Comparison of ENCODE assay signal across 1 mouse cellular context in the genomic region with DNA sequence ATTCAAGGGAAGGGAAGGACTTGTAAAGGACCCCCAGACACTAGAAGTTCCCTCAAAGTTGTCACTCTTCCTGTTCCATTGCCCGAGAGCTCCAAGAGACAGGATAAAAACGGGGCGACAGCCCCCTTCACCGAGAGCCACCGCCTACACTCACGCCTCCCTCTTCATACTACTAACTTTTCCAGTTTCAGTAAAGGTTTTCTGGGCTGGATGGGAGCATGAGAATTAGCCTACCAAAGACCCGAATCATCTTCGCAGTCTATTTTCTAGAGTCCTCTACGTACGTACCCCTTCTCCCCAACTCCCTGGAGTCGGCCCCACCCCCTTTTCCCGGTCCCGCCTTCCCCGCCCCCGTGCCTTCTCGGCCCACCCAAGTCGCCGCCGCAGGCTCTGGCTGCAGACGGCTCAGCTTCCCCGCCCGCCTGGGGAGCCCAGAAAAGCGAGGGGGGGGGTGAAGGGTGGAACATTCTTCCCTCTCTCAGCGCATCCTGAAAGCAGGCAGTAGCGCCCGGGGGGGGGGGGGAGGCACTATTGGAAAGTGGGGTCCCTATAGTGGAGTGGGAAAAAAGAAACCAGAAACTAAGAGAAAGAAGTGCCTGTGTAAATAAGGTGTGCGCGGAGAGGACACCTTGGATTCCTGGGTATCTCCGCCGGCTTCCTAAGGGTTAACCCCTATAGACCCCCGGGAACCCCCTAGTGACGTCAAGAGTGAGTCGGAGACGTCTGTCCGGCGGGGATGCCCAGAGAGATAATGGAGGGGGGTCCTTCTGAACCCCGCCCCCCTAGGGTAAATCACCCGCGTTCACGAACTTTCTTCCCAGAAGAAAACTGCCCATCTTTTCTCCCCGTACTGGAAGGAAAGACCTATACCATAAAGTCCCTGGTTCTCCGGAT.
TF ChIP-seq lines count a peak whose summit lies in the region.

No protein-coding gene starts in this region.

TF ChIP-seq in CH12.LX, 34 proteins besides CTCF, POLR2A, EP300 and RAD21:
- no peak for TF ChIP-seq ELF1 (IDR thresholded peaks at IDR 0.05; ENCODE audit: low read depth, low read length)
- no peak for TF ChIP-seq UBTF (IDR thresholded peaks at IDR 0.05; ENCODE audit: low read depth, low read length)
- no peak for TF ChIP-seq SMC3 (IDR thresholded peaks at IDR 0.05; ENCODE audit: low read depth, low read length)
- no peak for TF ChIP-seq E2F4 (IDR thresholded peaks at IDR 0.05; ENCODE audit: insufficient replicate concordance, low read depth, low read length)
- TF ChIP-seq MYC (IDR thresholded peaks at IDR 0.05; ENCODE audit: low read depth, low read length) = no peak
- TF ChIP-seq PAX5 (IDR thresholded peaks at IDR 0.05; ENCODE audit: low read length) = no peak
- TF ChIP-seq USF1 (IDR thresholded peaks at IDR 0.05; ENCODE audit: low read depth, low read length) = no peak
- TF ChIP-seq MAFK (IDR thresholded peaks at IDR 0.05; ENCODE audit: insufficient replicate concordance, low read length) = no peak
- TF ChIP-seq POLR2AphosphoS2 (IDR thresholded peaks at IDR 0.05; ENCODE audit: low read depth, low read length) = no peak
- TF ChIP-seq TCF12 (IDR thresholded peaks at IDR 0.05; ENCODE audit: low read depth, low read length) = no peak
- no peak for TF ChIP-seq CHD1 (IDR thresholded peaks at IDR 0.05; ENCODE audit: low read depth, low read length)
- no peak for TF ChIP-seq ZC3H11A (IDR thresholded peaks at IDR 0.05; ENCODE audit: low read depth, low read length)
- TF ChIP-seq RCOR1 (conservative IDR thresholded peaks at IDR 0.05; ENCODE audit: low read depth, low read length) = no peak
- no peak for TF ChIP-seq NELFE (IDR thresholded peaks at IDR 0.05; ENCODE audit: low read depth, low read length)
- no peak for TF ChIP-seq USF2 (conservative IDR thresholded peaks at IDR 0.05; ENCODE audit: low read depth, low read length)
- TF ChIP-seq JUND (conservative IDR thresholded peaks at IDR 0.05; ENCODE audit: low read depth, low read length) = no peak
